Mouse (Mus musculus) MN1 (cell line): ENCODE measurements at regions not wholly inside any gene's neighbourhood (a gene's known extent, or its start where the extent isn't known, plus 50 kb on each side); places are given as distances from the start of the nearest gene placed in this dataset.

Experiments
- DNase-seq: peaks from one replicate; pipeline ENCODE4 v3.0.0-alpha.2; 2016; ENCODE audit warnings: low spot score

- no peak for DNase-seq
Observed at GRCm38 (mm10) chr16:27138384-27138783, 146.9 kb upstream of the Gmnc start.

GRCm38 (mm10) chr16:27138987-27139386 is 147.5 kb upstream of the Gmnc start:
- no peak for DNase-seq

- DNase-seq = peak; percentile 8
Observed at GRCm38 (mm10) chr16:27140037-27140436, 148.6 kb upstream of the Gmnc start.

- no peak for DNase-seq
Observed at GRCm38 (mm10) chr16:27155805-27156204, 151.5 kb upstream of the Ostn start.

- DNase-seq = no peak
Observed at GRCm38 (mm10) chr16:27195650-27196049, 111.6 kb upstream of the Ostn start.
